Mouse (Mus musculus) hindbrain, embryonic 10.5 days (tissue): Measurements from ENCODE around the gene Srpr. TPM values are rescaled to one million over a fixed set of nuclear protein-coding genes. Genes with fewer than 3 reads are reported as not detected.

Source experiments
- DNase-seq: peaks from one replicate; pipeline ENCODE4 v3.0.0-alpha.2; 2017; ENCODE audit warnings: low spot score
- H3K27ac ChIP-seq: fragments of 300-500 bp; sonication (generic); 2 replicates; pipeline ENCODE4 v1.5.1; 2016; ENCODE audit warnings: mild to moderate bottlenecking, moderate library complexity
- H3K27me3 ChIP-seq: fragments of 300-500 bp; sonication (generic); 2 replicates; pipeline ENCODE4 v1.6.1; 2016; ENCODE audit warnings: mild to moderate bottlenecking; ENCODE audit not compliant: poor library complexity, insufficient read depth, severe bottlenecking
- H3K36me3 ChIP-seq: fragments of 300-500 bp; sonication (generic); 2 replicates; pipeline ENCODE4 v1.6.1; 2016; ENCODE audit warnings: mild to moderate bottlenecking, moderate library complexity
- H3K4me1 ChIP-seq: fragments of 300-500 bp; sonication (generic); replicated peaks from 2 replicates; pipeline ENCODE4 v1.6.1; 2016; ENCODE audit warnings: mild to moderate bottlenecking
- H3K4me3 ChIP-seq: fragments of 300-500 bp; sonication (generic); 2 replicates; pipeline ENCODE4 v1.5.1; 2016; ENCODE audit warnings: mild to moderate bottlenecking, moderate library complexity
- H3K9me3 ChIP-seq: fragments of 300-500 bp; sonication (generic); 2 replicates; pipeline ENCODE4 v1.6.1; 2016; ENCODE audit warnings: mild to moderate bottlenecking, moderate library complexity
- WGBS: fragments of 180-500 bp; shearing (Covaris S2); methylation state at CpG from one replicate; pipeline ENCODE4 v1.1.7; 2016; 5-methylcytosine and 5-hydroxymethylcytosine counted together
- polyA plus RNA-seq: library from polyadenylated mRNA; unstranded; fragments of >200 nt; fragmentation: Nextera tagmentation; extraction: Ambion mirVana; gene quantifications from 2 replicates; pipeline ENCODE4 v1.2.1, GENCODE M21; 2016

Gene Srpr
- 77.4 and 82.8 TPM in 2 replicates for polyA plus RNA-seq

DNA sequence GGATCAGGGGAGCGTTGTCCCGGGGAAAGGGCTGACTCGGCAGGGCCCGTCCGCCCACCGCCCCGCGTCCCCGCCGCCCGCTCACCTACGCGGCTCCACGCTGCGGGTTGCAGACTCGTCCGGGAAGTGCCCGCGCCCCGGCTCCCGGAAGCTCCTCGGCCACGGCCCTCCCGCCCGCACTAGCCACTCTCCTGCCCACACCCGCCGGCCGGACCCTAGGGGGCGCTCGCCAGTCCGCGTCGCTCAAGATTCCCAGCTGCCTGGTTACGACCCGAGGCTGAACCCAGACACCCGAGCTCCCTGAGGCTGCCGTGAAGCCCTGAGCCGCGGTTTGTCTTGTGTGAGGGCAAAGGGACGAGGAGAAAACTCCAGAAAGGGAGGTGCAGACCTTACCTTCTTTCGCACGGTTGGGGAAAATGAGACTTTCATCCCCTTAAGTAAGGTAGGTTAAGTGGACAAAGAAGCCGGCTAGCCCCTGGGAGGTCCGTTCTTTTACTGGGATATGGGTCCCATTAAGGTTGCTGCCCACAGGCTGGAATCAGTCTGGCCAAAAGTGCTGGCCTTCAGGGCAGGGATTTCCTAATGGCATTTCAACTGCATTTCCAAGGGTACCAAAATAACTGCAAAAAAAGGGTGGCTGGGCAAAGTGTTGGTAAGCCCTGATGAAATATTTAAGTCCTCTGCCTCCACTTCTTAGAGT is at the start of gene Srpr, which contains the start of gene Tirap:
Gene Srpr (plus strand): TSS at position 404 of the 700 bp plus-strand sequence.
Gene Tirap (minus strand): TSS at position 520 of the 700 bp plus-strand sequence.
- Histone ChIP-seq H3K4me3 (peak within 1 kb of the TSS; percentile 77), H3K27ac (peak within 1 kb of the TSS; percentile 89), H3K27me3 (no peaks in the 10 kb centered on the region), H3K36me3 (peaks cover 12% of the 10 kb centered on the region), H3K4me1 (peaks cover 22% of the 10 kb centered on the region), H3K9me3 (no peaks in the 10 kb centered on the region)
- DNase-seq: peak; percentile 94
- WGBS: under 1% methylated on average over 44 of the region's 44 CpGs

DNA sequence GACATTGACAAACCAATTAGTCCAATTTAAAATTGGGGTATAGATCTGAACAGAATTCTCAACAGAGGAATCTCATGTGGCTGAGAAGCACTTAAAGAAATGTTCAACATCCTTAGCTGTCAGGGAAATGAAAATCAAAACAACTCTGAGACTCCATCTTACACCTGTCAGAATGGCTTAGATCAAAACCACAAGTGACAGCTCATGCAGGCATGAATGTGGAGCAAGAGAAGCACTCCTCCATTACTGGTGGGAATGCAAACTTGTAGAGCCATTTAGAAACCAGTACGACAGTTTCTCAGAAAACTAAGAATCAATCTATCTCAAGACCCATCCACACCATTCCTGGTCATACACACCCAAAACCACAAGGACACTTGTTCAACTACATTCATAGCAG is 47.1 kb upstream of the Srpr start:
- 93% methylated on average over 1 of the region's 1 CpGs for WGBS
- Histone ChIP-seq H3K27me3 (no peaks in the 10 kb centered on the region), H3K4me1 (no peaks in the 10 kb centered on the region; the same call in 1 of the 2 replicates), H3K4me3 (no peak overlapping the region), H3K27ac (no peak overlapping the region), H3K36me3 (peaks cover 7% of the 10 kb centered on the region), H3K9me3 (no peaks in the 10 kb centered on the region)
- no peak for DNase-seq

- H3K36me3 ChIP-seq: peaks cover 7% of the 10 kb centered on the region
- H3K27me3 ChIP-seq: no peaks in the 10 kb centered on the region
- no peak for DNase-seq
- WGBS: 95% methylated on average over 5 of the region's 5 CpGs
- peaks cover 2% of the 10 kb centered on the region; the same call in 1 of the 2 replicates for H3K4me1 ChIP-seq
- no peak overlapping the region for H3K27ac ChIP-seq
- no peaks in the 10 kb centered on the region for H3K9me3 ChIP-seq
- no peak overlapping the region for H3K4me3 ChIP-seq
Measured at GRCm38 (mm10) chr9:35156002-35156710, 43.8 kb upstream of the Srpr start.

DNA sequence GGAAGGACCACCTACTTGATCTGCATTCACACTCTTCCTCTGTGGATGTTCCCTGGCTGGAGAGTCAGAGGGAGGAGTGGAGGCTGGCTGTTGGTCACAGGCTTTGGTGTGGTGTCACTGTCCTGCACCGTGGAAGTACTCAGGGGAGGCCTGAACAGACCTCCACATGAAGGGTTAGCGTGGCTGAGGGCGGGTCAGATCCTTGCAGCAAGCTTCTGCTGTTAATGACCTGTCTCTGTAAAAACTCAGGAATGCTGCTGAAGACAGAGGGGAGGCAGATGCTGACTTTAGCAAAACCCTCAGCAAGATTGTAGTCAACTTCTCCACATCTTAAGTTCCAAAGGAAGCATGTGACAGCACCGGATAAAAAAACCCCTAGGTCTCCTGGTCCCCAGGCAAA is 43.1 kb upstream of the Srpr start:
- H3K27ac ChIP-seq: no peak overlapping the region
- WGBS: 82% methylated on average over 4 of the region's 4 CpGs
- H3K4me3 ChIP-seq: no peak overlapping the region
- no peak for DNase-seq
- H3K27me3 ChIP-seq: no peaks in the 10 kb centered on the region
- no peaks in the 10 kb centered on the region for H3K9me3 ChIP-seq
- peaks cover 2% of the 10 kb centered on the region; the same call in 1 of the 2 replicates for H3K4me1 ChIP-seq
- H3K36me3 ChIP-seq: peaks cover 7% of the 10 kb centered on the region

- no peaks in the 10 kb centered on the region for H3K9me3 ChIP-seq
- DNase-seq: no peak
- no peaks in the 10 kb centered on the region for H3K27me3 ChIP-seq
- H3K36me3 ChIP-seq: peaks cover 12% of the 10 kb centered on the region
- H3K4me3 ChIP-seq: no peak overlapping the region
- H3K4me1 ChIP-seq: peaks cover 2% of the 10 kb centered on the region; the same call in 1 of the 2 replicates
- 84% methylated on average over 3 of the region's 3 CpGs for WGBS
- no peak overlapping the region for H3K27ac ChIP-seq
Measured at GRCm38 (mm10) chr9:35158477-35158876, 41.5 kb upstream of the Srpr start.

DNA sequence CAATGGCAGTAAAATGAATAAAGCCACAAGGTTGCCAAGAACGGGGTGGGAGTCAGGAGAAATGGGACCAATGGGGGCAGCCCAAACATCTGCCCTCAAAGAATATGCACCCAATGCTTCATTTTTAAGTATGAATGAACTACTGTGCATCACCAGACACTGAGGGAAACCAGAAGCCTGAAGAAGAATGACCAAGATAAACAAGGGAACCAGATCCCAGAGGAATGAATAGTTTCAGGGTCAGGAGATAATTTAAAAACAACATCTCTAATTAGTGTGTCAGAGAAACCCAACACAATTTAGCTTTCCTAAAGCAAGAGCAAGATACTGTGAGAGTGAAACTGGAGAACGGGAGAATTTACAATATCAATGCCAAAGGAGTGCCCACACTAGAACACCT is 39.3 kb upstream of the Srpr start:
- WGBS: 83% methylated on average over 2 of the region's 2 CpGs
- Histone ChIP-seq H3K36me3 (peaks cover 20% of the 10 kb centered on the region), H3K27ac (no peak overlapping the region), H3K4me1 (peaks cover 2% of the 10 kb centered on the region; the same call in 1 of the 2 replicates), H3K27me3 (no peaks in the 10 kb centered on the region), H3K9me3 (no peaks in the 10 kb centered on the region), H3K4me3 (no peak overlapping the region)
- DNase-seq: no peak

DNA sequence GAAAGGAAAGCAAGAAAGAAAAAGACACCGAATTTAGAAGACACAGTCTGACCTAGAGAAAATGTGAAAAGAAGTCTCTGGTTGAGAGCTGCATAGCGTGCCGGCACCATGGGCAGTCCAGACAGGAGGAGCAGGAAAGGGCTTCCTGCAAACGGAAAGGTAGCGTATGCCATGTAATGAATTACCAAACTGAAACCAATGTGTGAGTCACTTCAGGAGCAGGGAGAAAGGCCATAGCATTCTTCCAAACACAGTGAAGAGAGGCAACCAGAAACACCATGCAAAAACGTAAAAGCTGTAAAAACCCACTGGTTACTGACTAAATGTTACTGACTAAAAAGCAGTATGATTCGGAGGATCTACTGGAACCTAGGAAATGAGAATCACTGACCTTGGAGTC is 38.3 kb upstream of the Srpr start:
- DNase-seq: no peak
- H3K4me1 ChIP-seq: peaks cover 6% of the 10 kb centered on the region
- no peaks in the 10 kb centered on the region for H3K27me3 ChIP-seq
- no peak overlapping the region for H3K27ac ChIP-seq
- WGBS: 91% methylated on average over 7 of the region's 7 CpGs
- no peaks in the 10 kb centered on the region for H3K9me3 ChIP-seq
- H3K4me3 ChIP-seq: no peak overlapping the region
- H3K36me3 ChIP-seq: peaks cover 18% of the 10 kb centered on the region

GRCm38 (mm10) chr9:35163011-35163690 is 36.8 kb upstream of the Srpr start:
- 94% methylated on average over 11 of the region's 11 CpGs for WGBS
- DNase-seq: no peak
- Histone ChIP-seq H3K4me3 (no peak overlapping the region), H3K27me3 (no peaks in the 10 kb centered on the region), H3K9me3 (no peaks in the 10 kb centered on the region), H3K27ac (no peak overlapping the region), H3K4me1 (peaks cover 18% of the 10 kb centered on the region), H3K36me3 (peaks cover 13% of the 10 kb centered on the region; the same call in 1 of the 2 replicates)

DNA sequence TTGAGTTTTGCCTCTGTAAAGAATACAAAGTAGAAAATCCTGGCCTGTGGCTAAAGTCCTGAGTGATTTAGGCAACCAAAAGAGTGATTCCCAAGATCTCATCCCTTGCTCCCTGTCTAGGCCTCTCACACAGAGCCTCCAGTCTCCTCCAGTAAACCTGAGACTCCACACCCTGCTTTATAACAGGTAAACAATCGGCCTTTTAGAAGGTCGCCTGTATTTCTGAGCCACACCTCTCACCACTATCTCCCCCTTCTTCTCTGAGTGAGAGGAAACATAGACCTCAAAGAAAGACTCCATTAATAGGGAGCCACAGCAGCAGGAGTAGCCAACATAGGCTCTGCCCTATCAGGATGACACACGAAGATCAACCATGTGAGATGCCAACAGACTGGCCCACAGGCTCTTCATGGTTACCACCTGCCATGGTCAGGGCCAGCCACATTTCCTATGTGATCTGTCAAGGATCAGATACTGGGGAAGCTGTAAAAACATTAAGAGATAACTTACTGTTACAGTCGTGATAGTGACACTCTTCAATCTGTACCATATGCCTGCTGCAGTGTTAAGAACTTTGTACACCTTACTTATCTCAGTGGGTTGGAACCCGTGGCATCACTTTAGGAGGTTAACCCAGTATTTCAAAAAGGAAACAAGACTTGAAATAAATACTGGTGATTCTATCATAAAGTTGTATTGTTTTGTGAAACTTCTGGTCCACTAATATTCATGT is 35.7 kb upstream of the Srpr start:
- H3K4me1 ChIP-seq: peaks cover 18% of the 10 kb centered on the region
- H3K9me3 ChIP-seq: no peaks in the 10 kb centered on the region
- no peak for DNase-seq
- WGBS: 82% methylated on average over 5 of the region's 5 CpGs
- no peak overlapping the region for H3K27ac ChIP-seq
- no peaks in the 10 kb centered on the region for H3K27me3 ChIP-seq
- no peak overlapping the region for H3K4me3 ChIP-seq
- peaks cover 19% of the 10 kb centered on the region for H3K36me3 ChIP-seq

- WGBS: 38% methylated on average over 3 of the region's 3 CpGs
- Histone ChIP-seq H3K4me3 (no peak overlapping the region), H3K27me3 (no peaks in the 10 kb centered on the region), H3K9me3 (no peaks in the 10 kb centered on the region), H3K27ac (no peak overlapping the region), H3K36me3 (peaks cover 39% of the 10 kb centered on the region), H3K4me1 (peaks cover 16% of the 10 kb centered on the region)
- no peak for DNase-seq
Measured at GRCm38 (mm10) chr9:35166144-35166797, 33.7 kb upstream of the Srpr start.

DNA sequence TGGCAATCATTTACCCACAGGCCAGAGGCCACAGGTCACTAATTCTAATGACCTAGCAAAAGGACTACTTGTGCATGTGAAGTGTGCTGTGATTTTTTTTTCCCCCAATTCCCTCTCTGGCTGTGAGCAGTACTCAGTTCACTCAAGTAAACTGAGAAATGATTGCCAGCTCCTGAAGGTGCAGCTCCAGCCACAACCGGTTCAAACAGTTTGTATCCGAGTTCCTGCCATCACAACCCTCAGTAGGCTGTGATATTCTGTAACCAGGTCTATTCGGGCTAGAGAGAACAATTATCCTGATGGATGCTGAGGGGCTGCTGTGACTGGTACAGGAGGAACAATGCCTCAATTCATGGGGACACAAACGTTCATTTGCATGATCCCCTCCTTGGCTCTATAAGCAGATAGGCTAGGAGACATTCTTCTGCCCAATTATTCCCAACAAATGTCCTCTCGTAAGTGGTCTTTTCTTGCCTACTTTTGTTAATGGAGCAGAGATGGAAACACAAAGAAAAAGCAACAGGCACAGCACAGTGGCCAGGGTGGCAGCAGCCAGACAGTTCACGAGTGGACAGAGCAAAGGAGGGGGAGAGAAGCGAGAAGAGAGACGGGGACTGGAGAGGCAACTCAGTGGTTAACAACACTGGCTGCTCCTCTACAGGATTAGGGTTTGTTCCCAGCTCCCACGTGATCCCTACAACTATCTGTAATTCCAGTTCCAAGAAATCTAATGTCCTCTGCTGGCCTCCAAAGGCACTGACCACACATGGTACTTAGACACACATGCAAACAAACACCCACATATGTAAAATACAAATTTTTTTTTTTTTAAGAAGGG is 33.0 kb upstream of the Srpr start:
- Histone ChIP-seq H3K36me3 (peaks cover 39% of the 10 kb centered on the region), H3K9me3 (no peaks in the 10 kb centered on the region), H3K27ac (peak overlapping the region; percentile 51; the same call in 1 of the 2 replicates), H3K4me1 (peaks cover 16% of the 10 kb centered on the region), H3K27me3 (no peaks in the 10 kb centered on the region), H3K4me3 (no peak overlapping the region)
- 32% methylated on average over 9 of the region's 9 CpGs for WGBS
- no peak for DNase-seq
